Mouse (Mus musculus) lung, embryonic 16.5 days (tissue): ENCODE data around the gene Tspan18. TPM values are rescaled to one million over a fixed set of nuclear protein-coding genes. Genes with fewer than 3 reads are reported as not detected.

ENCODE experiments used
- ATAC-seq: fragments of 200-750 bp; cut with Nextera tagmentation; 2 replicates; pipeline ENCODE4 v1.8.0; 2017; ENCODE audit warnings: low read depth, mild to moderate bottlenecking, moderate library complexity
- H3K27ac ChIP-seq: fragments of 300-500 bp; sonication (generic); 2 replicates; pipeline ENCODE4 v1.5.1; 2014; ENCODE audit warnings: mild to moderate bottlenecking, control low read depth, low read length
- H3K27me3 ChIP-seq: fragments of 300-500 bp; sonication (generic); 2 replicates; pipeline ENCODE4 v1.6.1; 2014; ENCODE audit warnings: low read depth, low read length, mixed read lengths; ENCODE audit not compliant: control insufficient read depth, insufficient read depth
- H3K36me3 ChIP-seq: fragments of 300-500 bp; sonication (generic); 2 replicates; pipeline ENCODE4 v1.6.1; 2014; ENCODE audit warnings: low read length; ENCODE audit not compliant: control insufficient read depth, insufficient read depth
- H3K4me1 ChIP-seq: fragments of 300-500 bp; sonication (generic); replicated peaks from 2 replicates; pipeline ENCODE4 v1.6.1; 2014; ENCODE audit warnings: low read length, mixed read lengths; ENCODE audit not compliant: control insufficient read depth, insufficient read depth
- H3K4me2 ChIP-seq: fragments of 300-500 bp; sonication (generic); 2 replicates; pipeline ENCODE4 v1.6.1; 2014; ENCODE audit warnings: low read depth, low read length, control low read depth
- H3K4me3 ChIP-seq: fragments of 300-500 bp; sonication (generic); 2 replicates; pipeline ENCODE4 v1.5.1; 2014; ENCODE audit warnings: mild to moderate bottlenecking, low read length, control low read depth
- H3K9ac ChIP-seq: fragments of 300-500 bp; sonication (generic); 2 replicates; pipeline ENCODE4 v1.6.1; 2014; ENCODE audit warnings: low read length, control low read depth
- H3K9me3 ChIP-seq: fragments of 300-500 bp; sonication (generic); 2 replicates; pipeline ENCODE4 v1.6.1; 2016; ENCODE audit warnings: low read length; ENCODE audit not compliant: control insufficient read depth
- WGBS: fragments of 180-500 bp; shearing (Covaris S2); extraction: QIAGEN DNeasy Blood & Tissue Kit; methylation state at CpG from one replicate; pipeline ENCODE4 v1.1.7; 2014; 5-methylcytosine and 5-hydroxymethylcytosine counted together
- polyA plus RNA-seq: library from polyadenylated mRNA; unstranded; fragments of >200 nt; fragmentation: Nextera tagmentation; extraction: Ambion mirVana; gene quantifications from 2 replicates; pipeline ENCODE4 v1.2.1, GENCODE M21; 2015

Tspan18 gene
- polyA plus RNA-seq, 1 experiment from 2014 or later = 29.7 TPM

DNA sequence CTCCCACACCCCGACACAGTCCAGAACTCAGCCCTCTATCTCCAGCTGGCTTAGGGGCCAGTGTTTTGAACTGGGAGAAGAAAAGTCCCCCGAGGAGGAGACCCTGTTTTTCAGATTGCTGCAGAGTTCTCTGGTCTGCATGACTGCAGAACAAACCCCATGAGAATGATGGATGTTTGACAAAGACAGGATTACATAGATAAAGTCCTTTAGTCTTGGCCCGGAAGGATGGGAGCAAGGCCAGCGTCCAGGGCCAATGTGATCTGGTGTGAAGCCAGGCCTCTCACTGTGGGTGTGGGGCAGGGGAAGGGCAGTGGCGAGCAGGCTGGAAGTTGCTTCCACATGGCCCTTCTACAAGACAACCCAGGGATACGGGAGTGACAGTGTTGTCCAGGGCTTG, 110.8 kb downstream of the Tspan18 start:
- no peak overlapping the region for H3K9ac ChIP-seq
- no peaks in the 10 kb centered on the region for H3K27me3 ChIP-seq
- no peak overlapping the region for H3K4me2 ChIP-seq
- H3K27ac ChIP-seq = no peak overlapping the region
- H3K4me3 ChIP-seq = no peak overlapping the region
- H3K4me1 ChIP-seq = peaks cover 14% of the 10 kb centered on the region
- WGBS = 28% methylated on average over 6 of the region's 6 CpGs
- H3K36me3 ChIP-seq = no peaks in the 10 kb centered on the region
- no peaks in the 10 kb centered on the region for H3K9me3 ChIP-seq
- ATAC-seq = no peak

DNA sequence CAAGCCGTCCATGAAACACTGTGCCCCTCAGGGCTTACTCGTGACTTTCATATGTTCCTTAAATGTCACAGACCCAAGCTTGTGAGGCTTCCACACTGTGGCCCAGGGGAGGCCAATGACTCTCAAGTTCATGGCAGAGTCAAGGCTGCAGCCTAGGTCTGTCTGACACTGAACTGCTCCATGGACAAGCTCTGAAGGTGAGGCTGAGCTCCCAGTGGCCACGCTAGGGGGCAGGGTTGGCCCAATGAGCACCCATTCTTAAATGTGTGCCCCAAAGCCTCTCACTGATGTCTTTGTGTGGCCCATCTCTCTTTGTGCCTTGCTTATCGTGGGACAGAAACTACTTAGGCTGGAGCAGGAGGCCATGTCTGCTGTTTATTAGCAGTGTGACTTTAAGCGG, 113.9 kb downstream of the Tspan18 start:
- H3K4me1 ChIP-seq = peaks cover 12% of the 10 kb centered on the region
- WGBS = 59% methylated on average over 5 of the region's 5 CpGs
- no peaks in the 10 kb centered on the region for H3K9me3 ChIP-seq
- ATAC-seq = no peak
- H3K4me3 ChIP-seq = no peak overlapping the region
- H3K9ac ChIP-seq = no peak overlapping the region
- no peak overlapping the region for H3K27ac ChIP-seq
- H3K4me2 ChIP-seq = no peak overlapping the region
- H3K27me3 ChIP-seq = no peaks in the 10 kb centered on the region
- H3K36me3 ChIP-seq = no peaks in the 10 kb centered on the region

DNA sequence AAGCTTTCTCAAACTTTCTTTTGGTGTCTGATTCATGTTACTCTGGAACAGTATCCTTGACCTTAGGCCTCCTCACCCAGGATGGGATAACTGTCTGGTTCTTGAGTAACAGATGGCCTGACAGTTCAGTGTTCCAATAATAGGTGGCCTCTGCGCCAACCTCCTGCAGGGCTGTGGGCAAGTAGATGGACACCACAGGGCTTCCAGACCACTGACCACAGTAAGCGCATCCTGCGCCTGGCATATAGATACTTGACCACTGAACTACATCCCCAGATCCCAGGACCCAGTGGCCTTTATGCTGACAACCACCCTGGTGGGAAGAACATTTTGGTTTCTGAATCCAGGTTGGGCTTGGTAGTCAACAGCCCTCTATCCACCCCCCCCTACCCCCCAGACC, 114.7 kb downstream of the Tspan18 start:
- no peak overlapping the region for H3K4me3 ChIP-seq
- ATAC-seq = no peak
- 97% methylated on average over 3 of the region's 3 CpGs for WGBS
- no peaks in the 10 kb centered on the region for H3K36me3 ChIP-seq
- no peaks in the 10 kb centered on the region for H3K9me3 ChIP-seq
- no peak overlapping the region for H3K4me2 ChIP-seq
- peaks cover 12% of the 10 kb centered on the region for H3K4me1 ChIP-seq
- no peaks in the 10 kb centered on the region for H3K27me3 ChIP-seq
- no peak overlapping the region for H3K27ac ChIP-seq
- no peak overlapping the region for H3K9ac ChIP-seq

DNA sequence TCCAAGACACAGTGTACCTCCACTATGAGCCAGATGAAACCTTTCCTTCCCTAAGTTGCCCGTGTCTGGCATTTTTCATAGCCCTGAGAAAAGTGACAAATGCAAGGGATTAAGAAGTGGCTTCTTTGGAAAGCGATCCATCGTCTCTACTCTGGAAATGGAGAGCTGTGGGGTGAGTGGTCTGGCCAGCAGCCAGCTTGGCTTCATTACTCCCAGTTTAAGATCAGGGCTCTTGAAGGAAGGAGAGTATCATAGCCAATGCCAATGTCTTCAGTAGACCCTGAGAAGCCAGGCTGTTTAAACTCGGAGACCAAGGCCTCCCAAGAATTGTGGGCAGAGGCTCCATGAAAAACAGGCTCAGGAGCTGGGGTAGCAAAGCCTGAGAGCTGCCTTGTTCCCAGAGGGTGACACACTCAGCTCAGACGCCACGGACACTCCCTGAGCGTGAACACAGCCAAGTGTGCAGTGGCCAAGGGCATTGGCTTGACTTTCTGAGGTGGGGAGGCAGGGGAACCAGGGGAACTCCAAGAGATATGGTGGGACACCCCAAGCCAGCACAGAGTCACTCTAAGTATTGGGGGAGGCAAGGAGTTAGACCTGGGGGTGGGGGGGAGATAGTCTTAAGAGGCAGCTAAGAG, 115.8 kb downstream of the Tspan18 start:
- no peak overlapping the region for H3K4me2 ChIP-seq
- no peak for ATAC-seq
- H3K9me3 ChIP-seq = no peaks in the 10 kb centered on the region
- H3K9ac ChIP-seq = no peak overlapping the region
- H3K36me3 ChIP-seq = no peaks in the 10 kb centered on the region
- peaks cover 10% of the 10 kb centered on the region for H3K4me1 ChIP-seq
- H3K27ac ChIP-seq = no peak overlapping the region
- WGBS = 55% methylated on average over 7 of the region's 7 CpGs
- no peak overlapping the region for H3K4me3 ChIP-seq
- H3K27me3 ChIP-seq = no peaks in the 10 kb centered on the region

DNA sequence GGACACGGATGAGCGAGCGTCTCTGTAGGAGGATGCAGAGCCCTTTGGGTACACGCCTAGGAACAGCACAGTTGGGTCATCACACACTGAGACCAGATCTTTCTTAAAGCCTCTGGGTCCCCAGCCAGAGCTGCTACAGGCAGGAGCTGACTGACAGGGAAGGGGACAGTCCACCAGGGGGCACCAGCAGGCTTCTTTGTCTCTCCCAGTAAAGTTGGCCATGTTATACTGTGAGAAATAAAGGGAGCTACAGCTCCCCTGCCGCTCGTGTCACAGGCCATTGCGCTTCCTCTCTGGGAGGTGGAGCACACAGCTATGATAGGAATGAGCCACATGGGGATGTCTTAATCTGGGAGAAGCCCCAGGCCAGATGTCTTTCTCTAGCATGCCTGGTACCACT, 117.3 kb downstream of the Tspan18 start:
- no peak overlapping the region for H3K4me3 ChIP-seq
- no peaks in the 10 kb centered on the region for H3K36me3 ChIP-seq
- H3K27me3 ChIP-seq = no peaks in the 10 kb centered on the region
- no peak overlapping the region for H3K27ac ChIP-seq
- peak; percentile 72 for ATAC-seq
- no peak overlapping the region for H3K9ac ChIP-seq
- H3K4me1 ChIP-seq = peaks cover 8% of the 10 kb centered on the region
- 19% methylated on average over 7 of the region's 7 CpGs for WGBS
- no peaks in the 10 kb centered on the region for H3K9me3 ChIP-seq
- no peak overlapping the region for H3K4me2 ChIP-seq

DNA sequence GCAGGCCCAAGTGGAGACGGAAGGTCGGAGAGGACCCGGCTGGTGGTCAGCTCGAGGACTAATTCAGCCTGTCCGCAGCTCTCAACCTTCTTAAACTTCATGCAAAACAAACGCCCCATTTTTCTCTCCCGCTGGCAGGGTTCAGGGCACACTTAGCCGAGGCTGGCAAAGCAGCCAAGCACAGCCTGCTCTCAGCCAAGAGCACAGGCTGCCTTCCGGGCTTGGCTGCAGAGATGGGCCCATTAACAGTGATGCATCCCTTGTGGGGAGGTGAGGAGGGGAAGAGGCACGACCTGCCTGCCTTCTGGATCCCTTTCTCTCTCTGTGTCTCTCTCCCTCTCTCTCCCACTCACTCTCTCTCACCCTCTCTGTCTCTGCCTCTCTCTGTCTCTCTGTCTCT, 118.5 kb downstream of the Tspan18 start:
- Histone ChIP-seq H3K27ac (no peak overlapping the region), H3K4me2 (no peak overlapping the region), H3K9me3 (no peaks in the 10 kb centered on the region), H3K9ac (no peak overlapping the region), H3K4me1 (peaks cover 8% of the 10 kb centered on the region), H3K27me3 (no peaks in the 10 kb centered on the region), H3K36me3 (no peaks in the 10 kb centered on the region), H3K4me3 (no peak overlapping the region)
- WGBS = 64% methylated on average over 10 of the region's 10 CpGs
- ATAC-seq = no peak

DNA sequence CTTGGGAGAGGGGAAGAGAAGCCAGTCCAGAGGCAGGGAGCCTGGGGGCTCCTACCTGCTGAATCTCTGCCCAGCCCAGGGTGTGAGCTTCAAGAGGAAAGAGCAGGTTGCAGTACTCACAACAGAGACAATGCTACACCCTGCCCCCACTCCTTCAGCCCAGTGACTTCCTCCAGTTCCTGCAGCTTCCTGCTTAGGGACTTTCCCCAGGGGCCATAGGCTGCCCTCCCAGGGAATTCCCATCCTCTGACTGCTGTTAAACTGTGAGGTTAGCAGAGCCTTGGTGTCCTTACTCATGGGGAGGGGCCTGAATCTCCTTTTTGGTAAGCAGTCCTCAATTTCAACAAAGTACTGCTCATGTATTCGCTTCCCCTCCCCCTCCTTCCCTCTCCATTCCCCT, 120.1 kb downstream of the Tspan18 start:
- Histone ChIP-seq H3K27ac (peak overlapping the region; percentile 20), H3K9ac (no peak overlapping the region), H3K4me1 (peaks cover 8% of the 10 kb centered on the region), H3K4me2 (no peak overlapping the region), H3K27me3 (no peaks in the 10 kb centered on the region), H3K4me3 (no peak overlapping the region), H3K9me3 (no peaks in the 10 kb centered on the region), H3K36me3 (no peaks in the 10 kb centered on the region)
- ATAC-seq = peak; percentile 58
- 76% methylated on average over 1 of the region's 1 CpGs for WGBS

DNA sequence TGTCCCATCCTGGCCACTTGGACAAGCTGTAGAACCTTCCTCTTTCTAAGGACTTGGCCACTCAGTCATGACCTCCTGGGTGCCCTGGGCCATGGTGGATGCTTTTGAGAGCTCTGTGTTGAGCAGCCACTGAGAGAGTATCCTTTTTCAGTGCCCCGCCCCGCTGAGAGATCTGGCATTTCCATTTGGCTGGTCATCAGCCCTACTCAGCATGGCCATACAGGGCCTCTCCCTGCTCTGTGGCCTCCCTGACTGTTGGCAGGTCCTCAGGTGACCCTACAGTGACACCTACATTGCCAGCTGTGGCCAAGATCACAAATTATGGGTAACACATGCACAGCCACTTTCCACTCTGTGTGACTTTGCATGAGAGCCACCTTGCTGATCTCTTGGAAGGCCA, 121.4 kb downstream of the Tspan18 start:
- Histone ChIP-seq H3K4me1 (peaks cover 8% of the 10 kb centered on the region; the same call in 1 of the 2 replicates), H3K4me2 (no peak overlapping the region), H3K4me3 (no peak overlapping the region), H3K9ac (no peak overlapping the region), H3K27ac (no peak overlapping the region), H3K27me3 (no peaks in the 10 kb centered on the region), H3K9me3 (no peaks in the 10 kb centered on the region), H3K36me3 (no peaks in the 10 kb centered on the region)
- no peak for ATAC-seq
- 88% methylated on average over 2 of the region's 2 CpGs for WGBS

DNA sequence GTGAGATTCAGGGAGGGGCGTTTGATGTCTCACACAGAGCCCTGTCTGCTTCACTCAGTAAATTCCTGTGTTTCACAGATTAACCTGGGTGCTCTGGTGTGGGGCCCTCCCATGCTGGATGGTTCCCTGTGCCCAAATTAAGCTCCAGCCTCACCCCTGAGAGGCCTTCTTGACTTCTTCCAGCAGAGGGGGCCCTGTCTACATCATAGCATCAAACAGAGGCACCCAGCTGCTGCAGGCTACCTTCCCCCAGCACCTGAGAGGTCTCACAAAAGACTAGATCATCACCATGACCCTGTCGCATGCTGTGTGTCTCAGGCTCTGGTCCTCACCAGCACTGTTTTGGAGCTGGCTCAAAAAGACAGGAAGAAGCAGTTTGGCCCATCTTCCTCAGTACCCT, 121.9 kb downstream of the Tspan18 start:
- Histone ChIP-seq H3K9me3 (no peaks in the 10 kb centered on the region), H3K27ac (no peak overlapping the region), H3K4me3 (no peak overlapping the region), H3K4me1 (peaks cover 8% of the 10 kb centered on the region; the same call in 1 of the 2 replicates), H3K9ac (no peak overlapping the region), H3K27me3 (no peaks in the 10 kb centered on the region), H3K4me2 (no peak overlapping the region), H3K36me3 (no peaks in the 10 kb centered on the region)
- no peak for ATAC-seq
- 78% methylated on average over 2 of the region's 2 CpGs for WGBS

DNA sequence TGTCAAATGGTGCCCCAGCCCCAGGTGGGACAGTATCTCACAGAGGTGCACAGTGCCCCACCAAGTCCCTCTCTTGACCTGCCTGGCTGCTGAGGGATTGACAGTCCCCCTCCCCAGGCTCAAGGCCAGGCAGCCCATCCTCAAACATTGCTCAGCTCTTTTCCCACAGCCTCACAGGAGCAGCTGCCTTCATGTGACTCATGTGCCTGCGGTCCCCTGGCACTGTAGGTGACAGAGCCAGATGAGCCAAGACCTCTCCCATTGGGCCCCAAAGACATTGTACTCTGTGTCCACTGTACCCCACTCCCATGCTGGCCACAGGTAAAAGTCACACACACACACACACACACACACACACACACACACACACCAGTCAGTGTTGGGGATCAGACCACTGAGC, 128.2 kb downstream of the Tspan18 start:
- Histone ChIP-seq H3K9me3 (no peaks in the 10 kb centered on the region), H3K4me2 (no peak overlapping the region), H3K27me3 (no peaks in the 10 kb centered on the region), H3K4me1 (no peaks in the 10 kb centered on the region), H3K36me3 (peaks cover 4% of the 10 kb centered on the region), H3K27ac (no peak overlapping the region), H3K9ac (no peak overlapping the region), H3K4me3 (no peak overlapping the region)
- ATAC-seq = no peak
- WGBS = 64% methylated on average over 1 of the region's 1 CpGs
